Mouse (Mus musculus) kidney, adult 8-10 months (tissue): ENCODE results near the gene Ifi27.
"Not testable (repeated sequence)": the region's sequence is repeated elsewhere in the genome, so short reads cannot be mapped to it uniquely, and the experiment has no call there.

Experiments used
- DNase-seq, 2 experiments: peaks; one replicate each; pipeline ENCODE4 v3.0.0; 2022

The Ifi27 gene

DNA sequence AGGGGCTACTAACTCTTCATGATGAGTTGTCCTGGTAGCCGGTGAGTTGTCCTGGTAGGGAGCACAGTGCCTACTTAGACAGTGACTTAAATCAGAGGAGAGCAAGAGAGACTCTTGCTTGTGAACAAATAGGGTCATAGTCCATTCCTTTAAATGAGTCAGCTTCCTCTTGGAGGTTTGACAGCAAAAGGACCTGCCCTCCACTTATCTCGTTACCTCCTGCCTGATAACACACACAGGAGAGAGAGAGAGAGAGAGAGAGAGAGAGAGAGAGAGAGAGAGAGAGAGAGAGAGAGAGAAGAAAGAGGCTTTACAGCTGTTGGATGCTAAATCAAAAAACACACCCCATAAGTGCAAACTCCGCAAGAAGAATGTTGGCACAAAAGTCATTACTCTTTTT is 23.1 kb downstream of the Ifi27 start, which contains the start of gene Ifi27l2b:
Ifi27l2b (minus strand) TSS at position 84 of the 400 bp plus-strand sequence.
- DNase-seq = no peak

DNA sequence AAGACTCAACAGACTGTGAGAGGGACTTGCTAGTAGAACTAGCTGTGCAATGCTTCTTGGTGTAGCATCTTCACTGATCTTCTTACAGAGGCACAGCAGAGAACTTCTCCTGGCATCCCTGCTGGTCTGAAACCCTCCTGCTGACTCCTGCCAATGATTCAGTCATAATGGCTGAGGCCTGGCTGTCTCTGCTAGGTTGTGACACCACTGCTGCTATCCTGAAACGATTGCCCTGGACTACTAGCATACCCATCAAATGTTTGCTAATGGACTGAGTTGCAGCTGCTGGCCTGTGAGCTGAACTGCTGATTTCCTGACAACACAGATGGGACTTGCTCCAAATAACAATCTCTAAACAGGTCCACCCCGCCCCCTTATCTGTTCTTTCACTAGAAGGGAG is 40.5 kb downstream of the Ifi27 start:
- DNase-seq = no peak

DNA sequence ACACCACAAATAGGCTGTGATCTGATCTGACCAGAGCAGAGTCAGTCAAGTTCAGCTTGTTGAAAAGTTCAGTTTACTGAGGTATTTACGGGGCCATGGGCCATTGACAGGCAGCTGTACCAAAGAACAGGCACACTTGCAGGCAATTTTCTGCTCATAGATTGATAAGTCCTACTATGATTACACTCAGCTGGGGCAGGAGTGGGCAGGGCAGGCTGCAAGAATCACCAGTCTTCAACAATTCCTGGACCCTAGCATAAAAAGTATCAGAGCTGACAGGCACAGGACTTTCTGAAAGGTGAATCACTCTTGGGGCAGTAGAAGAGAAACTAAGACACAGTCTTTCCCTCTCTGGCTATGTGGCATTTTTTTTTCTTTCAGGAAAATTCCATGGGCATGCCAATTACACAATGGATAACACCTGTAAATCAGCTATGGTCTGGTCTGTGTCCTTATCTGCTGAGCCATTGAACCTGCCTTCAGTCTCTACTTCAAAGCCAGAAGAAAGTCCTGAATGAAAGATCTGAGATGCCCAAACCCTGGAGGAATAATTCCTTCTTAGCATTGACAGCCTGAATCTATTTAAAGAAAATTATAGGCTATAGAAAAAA is 42.9 kb downstream of the Ifi27 start:
- DNase-seq = no peak

DNA sequence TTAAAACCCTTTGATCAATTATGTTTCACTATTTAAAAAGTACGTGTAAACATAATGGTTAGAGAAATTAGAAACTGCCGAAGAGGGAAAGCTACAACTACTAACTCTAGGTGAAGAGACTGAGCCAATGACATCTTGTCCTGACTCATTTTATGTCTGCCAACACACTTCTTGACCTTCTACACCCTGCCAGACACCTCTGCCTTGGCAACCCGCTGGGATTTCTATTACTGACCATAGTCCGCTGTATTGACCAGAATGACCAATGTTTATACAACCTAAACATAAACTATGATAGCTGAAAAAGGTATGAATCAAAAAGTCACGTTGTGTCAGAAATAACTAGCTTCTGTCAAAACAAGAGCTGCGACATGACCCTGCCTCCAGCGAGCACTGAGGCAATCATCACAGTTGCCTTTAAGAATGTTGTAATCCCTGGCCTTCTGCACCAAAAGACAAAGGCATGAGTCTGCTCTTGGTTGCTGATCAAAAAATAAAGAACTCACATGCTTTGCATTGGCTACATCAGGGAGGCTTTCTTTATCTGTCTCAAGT is 43.5 kb downstream of the Ifi27 start:
- no peak for DNase-seq

DNA sequence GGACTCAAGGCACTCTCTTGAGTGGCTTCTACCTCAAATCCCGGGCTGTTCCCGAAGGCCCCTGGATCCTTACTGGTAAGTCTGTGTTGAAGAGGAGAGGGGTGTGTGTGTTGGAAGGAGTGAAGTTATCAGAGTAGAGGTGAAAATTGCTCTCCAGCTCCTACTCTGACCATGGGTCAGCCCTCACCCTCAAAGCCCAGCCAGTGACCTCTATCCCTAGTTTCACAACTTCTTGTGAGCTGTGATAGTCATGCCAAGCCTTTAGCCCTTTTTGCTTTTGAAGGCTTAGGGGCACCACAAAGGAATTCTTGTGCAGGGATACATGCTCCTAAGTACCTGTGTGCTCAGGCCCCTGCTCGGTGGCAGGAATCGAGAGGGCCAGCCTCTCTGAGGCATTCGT is 47.7 kb downstream of the Ifi27 start:
- no peak for DNase-seq

DNA sequence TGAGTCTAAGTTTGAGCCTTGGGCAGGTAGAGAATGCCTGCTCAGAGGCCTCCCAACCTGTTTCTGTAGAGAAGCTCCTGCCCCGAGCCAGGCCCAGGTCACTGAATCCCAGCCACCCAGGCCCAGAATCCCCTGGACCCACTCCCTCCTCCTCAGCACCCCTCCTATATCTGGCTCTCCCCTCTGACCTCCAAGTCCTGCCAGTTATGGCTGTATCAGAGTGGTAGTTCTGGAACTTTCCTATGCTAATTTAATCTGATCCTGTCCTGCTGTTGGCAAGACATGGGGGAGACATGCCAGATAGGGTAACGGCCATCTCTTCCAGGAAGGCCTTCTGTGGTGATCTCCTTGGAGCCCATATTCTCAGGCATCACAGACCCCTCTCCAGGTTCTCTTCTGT is 48.8 kb downstream of the Ifi27 start:
- DNase-seq = no peak

DNA sequence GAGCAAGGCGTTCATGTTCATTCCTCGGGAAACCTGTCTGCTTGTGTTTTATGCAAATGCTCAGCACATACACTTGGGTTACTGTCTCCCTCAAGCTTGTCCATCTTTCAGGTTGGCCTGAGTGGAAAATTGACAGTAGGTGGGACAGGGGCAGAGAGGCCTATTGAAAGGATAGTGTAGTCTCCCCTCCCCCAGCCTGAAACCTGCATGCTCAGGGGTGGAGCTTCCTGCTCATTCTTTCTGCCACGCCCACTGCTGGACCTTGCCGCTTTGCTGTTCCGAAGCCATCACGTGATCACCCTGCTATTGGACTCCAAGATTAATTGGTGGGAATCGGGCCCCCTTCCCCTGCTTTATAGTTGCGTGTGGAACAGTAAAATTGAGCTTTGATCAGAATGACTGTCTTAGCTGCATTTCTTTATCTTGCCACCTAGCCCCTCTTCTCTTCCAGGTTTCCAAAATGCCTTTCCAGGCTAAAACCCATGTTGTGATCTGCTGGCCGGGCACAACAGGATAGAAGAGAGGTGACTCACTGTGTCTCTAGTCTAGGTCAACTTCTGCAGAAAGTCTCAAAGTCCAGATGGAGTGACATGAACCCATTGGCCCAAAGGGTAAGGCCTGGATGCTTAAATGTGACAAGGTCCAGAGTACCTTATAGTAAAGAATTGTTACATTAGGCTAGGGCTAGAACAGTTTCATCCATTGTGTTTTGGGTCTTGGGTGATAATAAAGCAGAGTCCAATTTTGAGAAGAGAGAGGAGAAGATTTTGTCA is 50.4 kb downstream of the Ifi27 start:
- DNase-seq = not testable (repeated sequence)

DNA sequence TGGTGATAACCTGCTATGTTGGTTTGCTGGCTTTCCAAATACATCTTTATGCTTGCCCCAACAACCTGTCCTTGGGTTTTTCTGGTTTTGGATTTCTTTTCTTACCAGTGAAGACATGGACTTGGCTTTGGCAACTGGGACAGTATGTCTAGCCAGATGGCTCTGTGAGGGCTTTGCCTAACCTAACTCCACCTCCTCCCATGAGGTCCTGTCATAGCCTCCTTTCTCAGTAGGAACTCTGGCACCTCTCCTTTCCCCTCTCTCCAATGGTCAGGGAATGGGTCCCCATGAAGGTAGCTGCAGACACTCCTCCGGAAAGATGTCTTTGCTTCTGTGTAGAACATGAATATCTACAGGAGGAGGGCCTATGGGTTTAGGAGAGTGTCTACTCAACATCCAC is 52.7 kb downstream of the Ifi27 start:
- no peak for DNase-seq

DNA sequence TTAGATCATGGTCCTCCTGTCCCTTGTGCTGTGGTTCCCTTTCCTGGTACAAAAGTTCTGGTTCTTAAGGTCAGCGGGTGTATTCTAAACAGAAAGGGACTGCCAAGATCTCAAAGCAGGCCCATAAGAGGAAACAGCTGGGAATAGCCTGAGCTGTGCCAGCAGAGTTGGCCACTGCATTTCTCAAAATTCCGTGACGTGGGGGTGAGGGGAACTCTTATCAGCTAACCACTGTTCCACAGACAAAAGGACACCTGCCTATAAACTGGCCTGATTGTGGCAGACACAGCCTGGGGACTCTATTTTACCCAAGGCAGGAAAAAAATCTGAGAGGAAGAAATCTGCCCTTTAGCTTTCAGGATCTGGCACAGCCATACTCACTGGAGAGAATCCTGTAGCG is 53.3 kb downstream of the Ifi27 start:
- DNase-seq = no peak

DNA sequence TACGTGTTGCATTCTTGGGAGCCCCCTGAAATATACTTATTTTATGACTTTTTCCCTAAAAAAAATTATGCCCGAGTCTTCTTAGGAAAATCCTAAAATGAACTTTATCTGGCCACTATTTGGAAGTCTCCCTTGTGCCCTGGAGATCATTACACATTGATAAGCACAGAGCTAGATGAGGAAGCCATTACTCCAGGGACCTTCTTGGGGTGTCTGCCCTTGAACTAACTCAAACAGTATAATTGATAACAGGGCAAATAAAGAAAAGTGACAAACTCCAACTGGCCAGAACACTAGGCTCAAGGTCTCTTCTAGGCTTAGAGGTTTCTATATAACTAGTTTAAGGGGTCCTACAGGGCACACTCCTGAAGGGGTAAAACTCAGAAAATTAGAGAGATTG is 53.7 kb downstream of the Ifi27 start:
- no peak for DNase-seq
